Mouse (Mus musculus): ENCODE data around the gene Dcdc2c.
A peak's percentile ranks its signal among the peaks of the same experiment; 100 is the strongest.

Dcdc2c gene

GRCm38 (mm10) chr12:28436536-28436935 is 115.7 kb downstream of the Dcdc2c start:
- DNase-seq, result no peak

- DNase-seq, result no peak
These were observed 119.5 kb downstream of the Dcdc2c start for GRCm38 (mm10) chr12:28432729-28433067.

GRCm38 (mm10) chr12:28431832-28432728 is 120.1 kb downstream of the Dcdc2c start:
- peak; percentile 29 for DNase-seq

- no peak for DNase-seq
These were observed 122.3 kb downstream of the Dcdc2c start for GRCm38 (mm10) chr12:28429856-28430255.

GRCm38 (mm10) chr12:28416957-28417356 is 135.2 kb downstream of the Dcdc2c start:
- DNase-seq, result no peak

GRCm38 (mm10) chr12:28407656-28408405 is 144.4 kb downstream of the Dcdc2c start:
- DNase-seq, result no peak

- DNase-seq, result no peak
These were observed 149.9 kb downstream of the Dcdc2c start for GRCm38 (mm10) chr12:28402256-28402655.

- DNase-seq, result no peak
These were observed 150.8 kb downstream of the Dcdc2c start for GRCm38 (mm10) chr12:28401372-28401771.

- no peak for DNase-seq
These were observed 160.1 kb downstream of the Dcdc2c start for GRCm38 (mm10) chr12:28392129-28392528.
